Mouse (Mus musculus) heart, embryonic 12.5 days (tissue): Measurements from ENCODE around the gene Nfatc3. TPM values are rescaled to one million over a fixed set of nuclear protein-coding genes. Genes with fewer than 3 reads are reported as not detected.
A peak's percentile ranks its signal among the peaks of the same experiment; 100 is the strongest.

ENCODE experiments used
- ATAC-seq: fragments of 200-750 bp; cut with Nextera tagmentation; 2 replicates; pipeline ENCODE4 v1.8.0; 2017; ENCODE audit warnings: moderate TSS enrichment, moderate library complexity; ENCODE audit not compliant: insufficient number of reproducible peaks, low FRiP score
- H3K27ac ChIP-seq: fragments of 300-500 bp; sonication (generic); 2 replicates; pipeline ENCODE4 v1.5.1; 2016; ENCODE audit warnings: mild to moderate bottlenecking, moderate library complexity; ENCODE audit not compliant: poor library complexity, severe bottlenecking
- H3K27me3 ChIP-seq: fragments of 300-500 bp; sonication (generic); replicated peaks from 2 replicates; pipeline ENCODE4 v1.6.1; 2016; ENCODE audit warnings: mild to moderate bottlenecking, moderate library complexity
- H3K36me3 ChIP-seq: fragments of 300-500 bp; sonication (generic); 2 replicates; pipeline ENCODE4 v1.6.1; 2016; ENCODE audit warnings: mild to moderate bottlenecking, moderate library complexity
- H3K4me1 ChIP-seq: fragments of 300-500 bp; sonication (generic); replicated peaks from 2 replicates; pipeline ENCODE4 v1.6.1; 2016; ENCODE audit warnings: mild to moderate bottlenecking
- H3K4me2 ChIP-seq: fragments of 300-500 bp; sonication (generic); 2 replicates; pipeline ENCODE4 v1.6.1; 2016; ENCODE audit warnings: mild to moderate bottlenecking, moderate library complexity
- H3K4me3 ChIP-seq: fragments of 300-500 bp; sonication (generic); 2 replicates; pipeline ENCODE4 v1.5.1; 2016; ENCODE audit warnings: mild to moderate bottlenecking
- H3K9ac ChIP-seq: fragments of 300-500 bp; sonication (generic); 2 replicates; pipeline ENCODE4 v1.6.1; 2016; ENCODE audit warnings: mild to moderate bottlenecking, moderate library complexity
- H3K9me3 ChIP-seq: fragments of 300-500 bp; sonication (generic); replicated peaks from 2 replicates; pipeline ENCODE4 v1.6.1; 2016; ENCODE audit warnings: mild to moderate bottlenecking, moderate library complexity
- WGBS: fragments of 180-500 bp; shearing (Covaris S2); methylation state at CpG from one replicate; pipeline ENCODE4 v1.1.7; 2016; 5-methylcytosine and 5-hydroxymethylcytosine counted together
- polyA plus RNA-seq: library from polyadenylated mRNA; unstranded; fragments of >200 nt; fragmentation: Nextera tagmentation; extraction: Ambion mirVana; gene quantifications from 2 replicates; pipeline ENCODE4 v1.2.1, GENCODE M21; 2016

Nfatc3 gene
- polyA plus RNA-seq, 1 experiment from 2014 or later, result 4.6 TPM

GRCm38 (mm10) chr8:106149025-106149424, 90.4 kb downstream of the Nfatc3 start:
- H3K36me3 ChIP-seq, result 0 out of 2 replicates have a peak, but pooled peaks cover 4% of the 10 kb centered on the region
- H3K4me1 ChIP-seq, result peaks cover 30% of the 10 kb centered on the region
- no peak overlapping the region for H3K27ac ChIP-seq
- no peak overlapping the region for H3K4me3 ChIP-seq
- ATAC-seq, result no peak
- H3K4me2 ChIP-seq, result no peak overlapping the region
- WGBS, result 91% methylated on average over 6 of the region's 6 CpGs
- no peak overlapping the region for H3K9ac ChIP-seq
- H3K27me3 ChIP-seq, result no peaks in the 10 kb centered on the region
- H3K9me3 ChIP-seq, result no peaks in the 10 kb centered on the region

DNA sequence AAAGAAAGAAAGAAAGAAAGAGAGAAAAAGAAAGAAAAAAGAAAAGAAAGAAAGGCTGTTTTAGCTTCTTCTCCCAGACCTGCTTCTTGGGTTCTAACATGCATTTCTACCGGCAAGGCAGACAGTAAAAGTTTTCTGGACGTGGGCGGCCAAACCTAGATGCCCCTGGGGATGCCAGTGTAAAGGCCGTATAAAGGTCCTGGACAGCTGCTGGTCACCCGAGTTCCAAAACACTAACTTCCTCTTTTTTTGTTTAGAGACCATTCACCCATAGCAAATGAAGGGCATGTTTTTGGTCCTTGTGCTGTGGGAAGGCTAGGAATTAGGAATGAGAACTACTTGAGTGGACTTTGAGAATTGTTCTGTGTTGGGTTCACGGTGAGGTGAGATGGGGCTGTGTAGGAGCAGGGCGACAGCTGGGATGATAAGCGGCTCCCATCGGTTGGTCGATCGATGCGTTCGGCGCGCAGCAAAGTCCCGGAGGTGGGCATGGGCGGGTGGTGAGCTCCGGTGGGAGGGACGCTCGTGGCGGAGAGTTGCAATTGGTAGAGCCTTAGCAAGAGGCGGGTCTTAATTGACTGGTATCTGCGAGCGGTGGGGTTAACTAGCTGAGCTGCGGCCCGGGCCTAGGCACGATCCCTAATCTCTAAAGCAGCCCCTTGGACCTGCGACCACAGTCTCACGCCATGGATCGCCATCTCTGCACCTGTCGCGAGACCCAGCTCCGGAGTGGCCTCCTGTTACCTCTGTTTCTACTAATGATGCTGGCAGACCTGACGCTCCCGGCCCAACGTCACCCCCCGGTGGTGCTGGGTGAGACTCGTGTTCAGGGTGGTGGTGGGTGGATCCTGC, 91.4 kb downstream of the Nfatc3 start, which contains the start of gene Pla2g15:
Gene Pla2g15, plus strand, starts transcription at position 599 of the 852 bp plus-strand sequence.
- Histone ChIP-seq H3K4me3 (peak within 1 kb of the TSS; percentile 85), H3K27me3 (no peaks in the 10 kb centered on the region), H3K4me1 (peaks cover 30% of the 10 kb centered on the region), H3K36me3 (peaks cover 12% of the 10 kb centered on the region; the same call in 1 of the 2 replicates), H3K4me2 (peak within 1 kb of the TSS; percentile 81), H3K27ac (peak within 1 kb of the TSS; percentile 8; the same call in 1 of the 2 replicates), H3K9ac (peak within 1 kb of the TSS; percentile 82), H3K9me3 (no peaks in the 10 kb centered on the region)
- peak; percentile 95 for ATAC-seq
- 3% methylated on average over 38 of the region's 38 CpGs for WGBS

DNA sequence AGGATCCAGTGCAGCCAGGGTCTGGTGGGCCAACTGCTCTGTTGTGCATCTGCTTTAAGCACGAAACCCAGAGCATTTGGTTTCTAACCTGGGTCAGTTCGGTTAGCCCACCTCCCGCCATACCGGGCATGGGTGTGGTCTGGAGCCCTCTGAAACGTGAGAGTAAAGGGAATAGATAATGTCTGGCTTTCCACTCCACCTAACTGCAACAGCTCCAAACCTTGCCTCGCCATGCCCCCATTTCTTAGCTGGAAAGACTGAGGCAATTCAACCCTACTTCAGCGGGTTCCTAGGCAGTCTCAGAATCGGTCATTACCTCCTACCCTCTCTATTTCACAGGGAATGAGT, 92.0 kb downstream of the Nfatc3 start:
- H3K4me1 ChIP-seq, result peaks cover 30% of the 10 kb centered on the region
- no peak overlapping the region; the same call in 1 of the 2 replicates for H3K27ac ChIP-seq
- H3K27me3 ChIP-seq, result no peaks in the 10 kb centered on the region
- H3K36me3 ChIP-seq, result peaks cover 14% of the 10 kb centered on the region; the same call in 1 of the 2 replicates
- H3K4me3 ChIP-seq, result peak overlapping the region; percentile 85
- 18% methylated on average over 8 of the region's 8 CpGs for WGBS
- peak overlapping the region; percentile 81 for H3K4me2 ChIP-seq
- H3K9ac ChIP-seq, result peak overlapping the region; percentile 82
- ATAC-seq, result peak; percentile 31; the same call in 1 of the 2 replicates
- H3K9me3 ChIP-seq, result no peaks in the 10 kb centered on the region

GRCm38 (mm10) chr8:106151041-106151440, 92.4 kb downstream of the Nfatc3 start:
- no peaks in the 10 kb centered on the region for H3K27me3 ChIP-seq
- ATAC-seq, result no peak
- H3K9me3 ChIP-seq, result no peaks in the 10 kb centered on the region
- H3K4me3 ChIP-seq, result peak overlapping the region; percentile 85
- no peak overlapping the region for H3K27ac ChIP-seq
- H3K4me1 ChIP-seq, result peaks cover 30% of the 10 kb centered on the region
- WGBS, result 81% methylated on average over 9 of the region's 9 CpGs
- H3K36me3 ChIP-seq, result peaks cover 16% of the 10 kb centered on the region
- H3K4me2 ChIP-seq, result peak overlapping the region; percentile 81
- H3K9ac ChIP-seq, result peak overlapping the region; percentile 82; the same call in 1 of the 2 replicates

GRCm38 (mm10) chr8:106152876-106153275, 94.2 kb downstream of the Nfatc3 start:
- WGBS, result 32% methylated on average over 4 of the region's 4 CpGs
- no peak for ATAC-seq
- peaks cover 30% of the 10 kb centered on the region for H3K4me1 ChIP-seq

GRCm38 (mm10) chr8:106157419-106157818, 98.8 kb downstream of the Nfatc3 start:
- Histone ChIP-seq H3K4me2 (no peak overlapping the region), H3K27ac (no peak overlapping the region), H3K4me1 (peaks cover 15% of the 10 kb centered on the region), H3K36me3 (peaks cover 56% of the 10 kb centered on the region), H3K27me3 (no peaks in the 10 kb centered on the region), H3K9me3 (no peaks in the 10 kb centered on the region), H3K4me3 (no peak overlapping the region), H3K9ac (no peak overlapping the region)
- no peak for ATAC-seq
- 91% methylated on average over 1 of the region's 1 CpGs for WGBS

More at GRCm38 (mm10) chr8:106152876-106153275, 94.2 kb downstream of the Nfatc3 start:
- H3K27me3 ChIP-seq, result no peaks in the 10 kb centered on the region
- H3K4me3 ChIP-seq, result no peak overlapping the region
- H3K4me2 ChIP-seq, result no peak overlapping the region
- no peaks in the 10 kb centered on the region for H3K9me3 ChIP-seq
- no peak overlapping the region for H3K9ac ChIP-seq
- peaks cover 25% of the 10 kb centered on the region for H3K36me3 ChIP-seq
- no peak overlapping the region for H3K27ac ChIP-seq

- no peak overlapping the region for H3K27ac ChIP-seq
- H3K27me3 ChIP-seq, result no peaks in the 10 kb centered on the region
- 63% methylated on average over 10 of the region's 10 CpGs for WGBS
- H3K36me3 ChIP-seq, result peaks cover 65% of the 10 kb centered on the region
- H3K4me3 ChIP-seq, result no peak overlapping the region
- H3K9me3 ChIP-seq, result no peaks in the 10 kb centered on the region
- no peak for ATAC-seq
- no peak overlapping the region for H3K9ac ChIP-seq
- H3K4me1 ChIP-seq, result peaks cover 5% of the 10 kb centered on the region; the same call in 1 of the 2 replicates
- no peak overlapping the region for H3K4me2 ChIP-seq
Measured at GRCm38 (mm10) chr8:106158381-106158780, 99.7 kb downstream of the Nfatc3 start.

DNA sequence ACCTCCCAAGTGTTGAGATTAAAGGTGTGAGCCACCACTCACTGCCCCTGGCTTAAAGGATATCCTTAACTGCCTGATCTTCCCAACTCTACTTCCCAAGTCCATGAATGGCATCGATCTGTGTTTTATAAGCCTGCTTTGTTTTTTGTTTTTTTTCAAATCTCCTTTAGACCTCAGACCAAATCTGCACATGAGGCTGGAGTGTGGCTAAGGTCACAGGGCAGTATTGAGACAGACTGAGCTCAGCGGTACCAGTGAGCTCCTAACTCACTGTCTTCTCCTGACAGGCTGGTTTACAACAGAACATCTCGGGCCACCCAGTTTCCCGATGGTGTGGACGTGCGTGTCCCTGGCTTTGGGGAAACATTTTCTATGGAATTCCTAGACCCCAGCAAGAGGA, 101.2 kb downstream of the Nfatc3 start:
- no peak for ATAC-seq
- H3K4me2 ChIP-seq, result no peak overlapping the region
- H3K4me3 ChIP-seq, result no peak overlapping the region
- H3K27ac ChIP-seq, result no peak overlapping the region
- H3K36me3 ChIP-seq, result peaks cover 66% of the 10 kb centered on the region
- H3K4me1 ChIP-seq, result 0 out of 2 replicates have a peak, but pooled peaks cover 2% of the 10 kb centered on the region
- no peaks in the 10 kb centered on the region for H3K27me3 ChIP-seq
- 83% methylated on average over 6 of the region's 6 CpGs for WGBS
- H3K9me3 ChIP-seq, result no peaks in the 10 kb centered on the region
- no peak overlapping the region for H3K9ac ChIP-seq

DNA sequence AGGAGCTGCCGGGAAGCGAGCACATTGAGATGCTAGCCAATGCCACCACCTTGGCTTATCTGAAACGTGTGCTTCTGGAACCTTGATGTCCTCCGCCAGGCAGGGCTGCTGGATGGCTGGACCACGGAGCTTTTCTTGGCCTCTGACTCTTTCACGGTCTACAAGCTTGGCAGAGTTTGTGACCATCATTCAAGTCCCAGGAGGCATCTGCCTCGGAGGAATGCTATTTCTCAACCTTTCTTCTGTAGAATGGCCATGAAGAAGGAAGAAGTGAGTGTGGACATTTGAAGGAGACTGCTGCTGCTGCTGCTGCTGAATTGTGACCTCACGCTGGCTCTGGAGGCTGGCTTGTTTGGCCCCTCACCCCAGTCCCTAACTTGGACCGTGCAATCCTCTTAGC, 104.6 kb downstream of the Nfatc3 start:
- peaks cover 48% of the 10 kb centered on the region for H3K36me3 ChIP-seq
- no peaks in the 10 kb centered on the region for H3K27me3 ChIP-seq
- H3K4me2 ChIP-seq, result no peak overlapping the region
- H3K9ac ChIP-seq, result no peak overlapping the region
- H3K4me3 ChIP-seq, result no peak overlapping the region
- 84% methylated on average over 9 of the region's 9 CpGs for WGBS
- H3K4me1 ChIP-seq, result peaks cover 13% of the 10 kb centered on the region
- no peaks in the 10 kb centered on the region for H3K9me3 ChIP-seq
- H3K27ac ChIP-seq, result no peak overlapping the region
- ATAC-seq, result no peak

- Histone ChIP-seq H3K4me2 (no peak overlapping the region), H3K27me3 (no peaks in the 10 kb centered on the region), H3K4me3 (no peak overlapping the region), H3K9ac (no peak overlapping the region), H3K27ac (no peak overlapping the region), H3K9me3 (no peaks in the 10 kb centered on the region), H3K36me3 (peaks cover 41% of the 10 kb centered on the region), H3K4me1 (peaks cover 21% of the 10 kb centered on the region)
- no peak for ATAC-seq
- 50% methylated on average over 4 of the region's 4 CpGs for WGBS
Measured at GRCm38 (mm10) chr8:106165460-106165859, 106.8 kb downstream of the Nfatc3 start.

DNA sequence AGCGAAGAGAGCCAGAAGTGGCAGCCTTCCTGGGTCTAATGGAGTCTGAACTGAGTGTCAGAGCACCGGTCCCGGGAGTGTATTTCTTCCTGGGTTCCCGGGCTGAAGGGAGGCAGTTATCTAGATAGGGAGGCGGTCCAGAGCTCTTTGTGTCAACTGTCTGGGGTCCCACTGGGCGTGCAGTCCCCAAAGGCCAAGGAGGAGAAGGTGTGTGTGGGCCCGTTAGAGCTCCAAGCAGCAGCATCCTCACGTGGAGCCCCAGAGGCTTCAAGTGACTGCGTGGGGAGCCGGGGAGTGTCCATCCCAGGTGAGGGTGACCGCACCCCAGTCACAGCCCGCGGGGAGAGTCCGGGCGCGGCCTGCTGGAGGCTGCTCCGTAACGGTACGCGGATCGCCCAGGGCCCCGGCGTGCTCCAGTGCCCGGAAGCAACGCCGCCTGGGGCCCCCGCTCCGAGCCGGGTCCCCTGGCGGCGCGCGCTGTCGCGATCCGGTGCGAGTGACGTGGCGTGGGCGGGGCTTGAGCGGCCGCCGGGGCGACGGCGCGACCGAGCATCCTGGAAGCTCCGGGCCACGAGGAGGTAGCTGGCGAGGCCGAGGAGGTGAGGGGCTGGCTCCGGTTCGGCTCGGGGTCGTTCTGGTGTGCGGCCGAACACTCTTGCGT, 109.8 kb downstream of the Nfatc3 start, which contains the start of gene Slc7a6:
Gene Slc7a6, plus strand, starts transcription at position 502 of the 661 bp plus-strand sequence.
- peak; percentile 92 for ATAC-seq
- Histone ChIP-seq H3K27me3 (no peaks in the 10 kb centered on the region), H3K4me1 (peaks cover 21% of the 10 kb centered on the region), H3K4me3 (peak within 1 kb of the TSS; percentile 87), H3K27ac (peak within 1 kb of the TSS; percentile 90), H3K9me3 (no peaks in the 10 kb centered on the region), H3K9ac (peak within 1 kb of the TSS; percentile 92), H3K4me2 (peak within 1 kb of the TSS; percentile 87), H3K36me3 (peaks cover 15% of the 10 kb centered on the region)
- under 1% methylated on average over 59 of the region's 59 CpGs for WGBS
